Mouse (Mus musculus) intestine, postnatal 0 days (tissue): ENCODE results near the gene Paqr3. TPM values are rescaled to one million over a fixed set of nuclear protein-coding genes. Genes with fewer than 3 reads are reported as not detected.

Experiments
- ATAC-seq: fragments of 200-750 bp; cut with Nextera tagmentation; 2 replicates; pipeline ENCODE4 v1.8.0; 2017; ENCODE audit warnings: mild to moderate bottlenecking, moderate TSS enrichment, moderate library complexity
- H3K27ac ChIP-seq: fragments of 300-500 bp; sonication (generic); 2 replicates; pipeline ENCODE4 v1.5.1; 2014; ENCODE audit warnings: mild to moderate bottlenecking, low read depth, low read length, moderate library complexity
- H3K27me3 ChIP-seq: fragments of 300-500 bp; sonication (generic); replicated peaks from 2 replicates; pipeline ENCODE4 v1.6.1; 2014; ENCODE audit warnings: low read length, mixed read lengths; ENCODE audit not compliant: control insufficient read depth, insufficient read depth
- H3K36me3 ChIP-seq: fragments of 300-500 bp; sonication (generic); 2 replicates; pipeline ENCODE4 v1.6.1; 2014; ENCODE audit warnings: mild to moderate bottlenecking, moderate library complexity; ENCODE audit not compliant: control insufficient read depth, insufficient read depth
- H3K4me1 ChIP-seq: fragments of 300-500 bp; sonication (generic); replicated peaks from 2 replicates; pipeline ENCODE4 v1.6.1; 2014; ENCODE audit warnings: antibody characterized with exemption, low read length, mixed read lengths; ENCODE audit not compliant: control insufficient read depth, insufficient read depth
- H3K4me2 ChIP-seq: fragments of 300-500 bp; sonication (generic); replicated peaks from 2 replicates; pipeline ENCODE4 v1.6.1; 2014; ENCODE audit warnings: low read depth, mild to moderate bottlenecking, moderate library complexity
- H3K4me3 ChIP-seq: fragments of 300-500 bp; sonication (generic); 2 replicates; pipeline ENCODE4 v1.5.1; 2014; ENCODE audit warnings: low read depth, low read length
- H3K9ac ChIP-seq: fragments of 300-500 bp; sonication (generic); 2 replicates; pipeline ENCODE4 v1.6.1; 2014; ENCODE audit warnings: mild to moderate bottlenecking, low read depth, low read length
- H3K9me3 ChIP-seq: fragments of 300-500 bp; sonication (generic); 2 replicates; pipeline ENCODE4 v1.6.1; 2016; ENCODE audit warnings: mixed run types; ENCODE audit not compliant: control insufficient read depth
- CTCF ChIP-seq: sonication (generic); IDR thresholded peaks from 2 replicates; pipeline ENCODE4 v1.5.1; 2016; ENCODE audit warnings: low read depth, mild to moderate bottlenecking, control low read depth, antibody characterized with exemption, moderate library complexity
- WGBS: fragments of 180-500 bp; shearing (Covaris S2); extraction: QIAGEN DNeasy Blood & Tissue Kit; methylation state at CpG from one replicate; pipeline ENCODE4 v1.1.7; 2014; 5-methylcytosine and 5-hydroxymethylcytosine counted together
- polyA plus RNA-seq: library from polyadenylated mRNA; unstranded; fragments of >200 nt; fragmentation: Nextera tagmentation; extraction: Ambion mirVana; gene quantifications from 2 replicates; pipeline ENCODE4 v1.2.1, GENCODE M21; 2015

The Paqr3 gene
- 0.50 and 0.69 TPM in 2 replicates for polyA plus RNA-seq

DNA sequence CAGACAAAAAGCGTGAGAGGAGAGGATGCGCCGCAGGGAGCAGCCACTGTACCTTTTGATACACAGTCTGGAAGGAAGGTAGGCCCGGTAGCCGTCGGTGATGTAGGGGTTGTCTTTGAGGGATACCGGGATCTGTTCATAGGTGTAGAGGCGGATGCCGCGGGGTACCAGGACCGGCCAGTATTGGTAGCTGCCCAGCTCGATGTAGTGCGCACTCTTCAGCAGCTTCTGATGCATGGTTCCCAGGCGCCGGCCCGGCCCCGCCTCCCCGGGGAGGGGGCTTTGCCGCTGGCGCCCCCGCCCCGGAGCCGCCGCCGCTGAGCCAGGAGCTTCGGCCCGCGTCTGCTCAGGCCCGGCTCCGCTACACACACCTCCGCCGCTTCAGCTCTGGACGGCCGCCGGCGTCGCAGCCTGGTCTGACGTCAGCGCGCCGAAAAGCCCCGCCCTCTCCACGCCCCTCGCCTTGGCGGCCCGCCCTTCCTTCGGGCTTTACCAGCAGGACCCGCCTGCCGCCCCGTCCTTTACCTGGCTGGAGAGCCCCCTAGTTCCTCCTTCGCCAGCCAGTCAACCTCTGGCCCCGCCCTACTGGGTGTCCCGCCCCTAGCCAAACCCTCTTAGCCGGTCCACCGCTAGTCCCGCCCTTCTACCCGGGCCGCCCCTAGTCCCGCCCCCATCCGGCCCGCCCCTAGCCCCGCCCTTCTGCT lies at the start of gene Paqr3:
TSS of gene Paqr3 (minus strand) at position 390 of the 704 bp plus-strand sequence.
- 0% methylated on average over 58 of the region's 62 CpGs for WGBS
- no peak within 1 kb of the TSS for H3K27ac ChIP-seq

GRCm38 (mm10) chr5:97154688-97155087 lies 43.3 kb upstream of the Paqr3 start:
- Histone ChIP-seq H3K9me3 (no peaks in the 10 kb centered on the region), H3K9ac (no peak overlapping the region), H3K36me3 (no peaks in the 10 kb centered on the region), H3K27ac (no peak overlapping the region), H3K4me3 (no peak overlapping the region), H3K4me1 (no peaks in the 10 kb centered on the region), H3K4me2 (no peak overlapping the region), H3K27me3 (no peaks in the 10 kb centered on the region)
- ATAC-seq, result no peak
- TF ChIP-seq CTCF, result peak; percentile 34
- WGBS, result 25% methylated on average over 1 of the region's 1 CpGs

More for the DNA sequence above, at the start of gene Paqr3:
- Histone ChIP-seq H3K36me3 (no peaks in the 10 kb centered on the region), H3K9me3 (no peaks in the 10 kb centered on the region), H3K4me1 (no peaks in the 10 kb centered on the region), H3K9ac (peak within 1 kb of the TSS; percentile 40), H3K4me3 (peak within 1 kb of the TSS; percentile 61), H3K4me2 (peak within 1 kb of the TSS; percentile 87), H3K27me3 (no peaks in the 10 kb centered on the region)
- ATAC-seq, result peak; percentile 99
- no peak for TF ChIP-seq CTCF

GRCm38 (mm10) chr5:97135331-97135730 lies 23.9 kb upstream of the Paqr3 start:
- Histone ChIP-seq H3K4me2 (no peak overlapping the region), H3K36me3 (no peaks in the 10 kb centered on the region), H3K4me1 (no peaks in the 10 kb centered on the region), H3K4me3 (no peak overlapping the region), H3K9ac (no peak overlapping the region), H3K27ac (no peak overlapping the region), H3K27me3 (no peaks in the 10 kb centered on the region), H3K9me3 (no peaks in the 10 kb centered on the region)
- no peak for ATAC-seq
- no peak for TF ChIP-seq CTCF
- WGBS, result 85% methylated on average over 2 of the region's 2 CpGs

- H3K4me1 ChIP-seq, result no peaks in the 10 kb centered on the region
- H3K27me3 ChIP-seq, result no peaks in the 10 kb centered on the region
- no peaks in the 10 kb centered on the region for H3K36me3 ChIP-seq
- no peaks in the 10 kb centered on the region for H3K9me3 ChIP-seq
- H3K4me2 ChIP-seq, result no peak overlapping the region
- H3K4me3 ChIP-seq, result no peak overlapping the region
- H3K9ac ChIP-seq, result no peak overlapping the region
- H3K27ac ChIP-seq, result no peak overlapping the region
- WGBS, result 93% methylated on average over 2 of the region's 2 CpGs
- TF ChIP-seq CTCF, result no peak
- ATAC-seq, result no peak
Observed at GRCm38 (mm10) chr5:97129589-97129988, 18.2 kb upstream of the Paqr3 start.

DNA sequence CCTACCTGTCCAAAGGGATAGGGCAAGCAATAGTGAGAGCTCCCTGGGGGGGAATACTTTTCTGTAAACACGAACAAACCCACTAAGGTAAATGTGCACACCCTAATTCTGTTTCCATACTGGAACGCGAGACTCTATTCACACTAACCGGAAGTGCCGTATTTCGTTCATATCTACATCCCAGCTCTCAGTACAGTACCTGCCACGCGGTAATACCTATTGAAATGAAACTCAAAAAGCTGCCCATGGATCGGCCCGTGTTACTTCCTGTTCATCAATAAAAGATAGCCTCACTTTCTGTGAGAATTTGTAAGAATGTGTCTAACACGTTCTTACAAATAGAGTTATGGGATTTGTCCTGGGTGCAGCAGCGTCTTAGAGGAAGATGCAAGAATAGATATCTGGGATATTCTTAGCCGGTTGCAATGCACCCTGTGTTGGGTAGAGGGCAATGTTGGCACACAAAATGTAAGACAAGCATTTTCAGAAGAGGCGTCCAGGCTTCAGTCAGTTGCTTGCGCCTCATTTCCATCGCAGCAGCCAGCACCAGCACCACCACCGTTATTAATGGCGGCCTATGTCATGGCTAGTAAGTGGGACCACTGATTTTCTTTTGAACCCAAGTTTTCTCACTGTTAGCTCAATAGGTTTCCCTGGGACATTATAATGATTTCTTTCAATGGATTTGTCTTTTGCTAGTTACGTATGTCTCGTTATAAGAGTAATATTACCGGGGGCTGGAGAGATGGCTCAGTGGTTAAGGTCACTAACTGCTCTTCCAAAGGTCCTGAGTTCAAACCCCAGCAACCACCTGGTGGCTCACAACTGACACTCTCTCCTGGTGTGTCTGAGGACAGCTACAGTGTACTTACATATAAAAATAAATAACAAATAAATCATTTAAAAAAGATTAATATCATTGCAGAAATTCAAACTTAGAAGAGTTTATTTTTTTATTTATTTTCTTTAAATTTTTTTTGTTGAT lies 17.1 kb upstream of the Paqr3 start:
- no peak overlapping the region for H3K27ac ChIP-seq
- WGBS, result 48% methylated on average over 21 of the region's 21 CpGs
- TF ChIP-seq CTCF, result peak; percentile 86
- no peaks in the 10 kb centered on the region for H3K9me3 ChIP-seq
- no peak overlapping the region for H3K4me2 ChIP-seq
- H3K9ac ChIP-seq, result no peak overlapping the region
- H3K4me3 ChIP-seq, result no peak overlapping the region
- no peak for ATAC-seq
- no peaks in the 10 kb centered on the region for H3K36me3 ChIP-seq
- H3K27me3 ChIP-seq, result no peaks in the 10 kb centered on the region
- no peaks in the 10 kb centered on the region for H3K4me1 ChIP-seq

GRCm38 (mm10) chr5:97127284-97127683 lies 15.9 kb upstream of the Paqr3 start:
- no peak overlapping the region for H3K4me3 ChIP-seq
- no peak for ATAC-seq
- no peak overlapping the region for H3K27ac ChIP-seq
- H3K9ac ChIP-seq, result no peak overlapping the region
- H3K4me2 ChIP-seq, result no peak overlapping the region
- no peaks in the 10 kb centered on the region for H3K4me1 ChIP-seq
- WGBS, result 85% methylated on average over 6 of the region's 6 CpGs
- no peaks in the 10 kb centered on the region for H3K27me3 ChIP-seq
- H3K36me3 ChIP-seq, result no peaks in the 10 kb centered on the region
- no peaks in the 10 kb centered on the region for H3K9me3 ChIP-seq
- no peak for TF ChIP-seq CTCF
